Mouse (Mus musculus) forebrain, embryonic 12.5 days (tissue): Measurements from ENCODE around the gene Enpp3. TPM values are rescaled to one million over a fixed set of nuclear protein-coding genes. Genes with fewer than 3 reads are reported as not detected.

Experiments
- ATAC-seq: fragments of 200-750 bp; cut with Nextera tagmentation; 2 replicates; pipeline ENCODE4 v1.8.0; 2017; ENCODE audit warnings: moderate TSS enrichment; ENCODE audit not compliant: low FRiP score
- H3K27ac ChIP-seq: fragments of 300-500 bp; sonication (generic); 2 replicates; pipeline ENCODE4 v1.5.1; 2016; ENCODE audit warnings: mild to moderate bottlenecking
- H3K27me3 ChIP-seq: fragments of 300-500 bp; sonication (generic); 2 replicates; pipeline ENCODE4 v1.6.1; 2016; ENCODE audit warnings: mild to moderate bottlenecking
- H3K36me3 ChIP-seq: fragments of 300-500 bp; sonication (generic); replicated peaks from 2 replicates; pipeline ENCODE4 v1.6.1; 2016; ENCODE audit warnings: mild to moderate bottlenecking
- H3K4me1 ChIP-seq: fragments of 300-500 bp; sonication (generic); 2 replicates; pipeline ENCODE4 v1.6.1; 2016
- H3K4me2 ChIP-seq: fragments of 300-500 bp; sonication (generic); 2 replicates; pipeline ENCODE4 v1.6.1; 2016; ENCODE audit warnings: mild to moderate bottlenecking, moderate library complexity
- H3K4me3 ChIP-seq: fragments of 300-500 bp; sonication (generic); replicated peaks from 2 replicates; pipeline ENCODE4 v1.5.1; 2016; ENCODE audit warnings: mild to moderate bottlenecking
- H3K9ac ChIP-seq: fragments of 300-500 bp; sonication (generic); 2 replicates; pipeline ENCODE4 v1.6.1; 2016; ENCODE audit warnings: mild to moderate bottlenecking
- H3K9me3 ChIP-seq: fragments of 300-500 bp; sonication (generic); 2 replicates; pipeline ENCODE4 v1.6.1; 2016
- WGBS: fragments of 180-500 bp; shearing (Covaris S2); methylation state at CpG from one replicate; pipeline ENCODE4 v1.1.7; 2016; 5-methylcytosine and 5-hydroxymethylcytosine counted together
- polyA plus RNA-seq: library from polyadenylated mRNA; unstranded; fragments of >200 nt; fragmentation: Nextera tagmentation; extraction: Ambion mirVana; gene quantifications from 2 replicates; pipeline ENCODE4 v1.2.1, GENCODE M21; 2016

The Enpp3 gene
- polyA plus RNA-seq, 1 experiment from 2014 or later = 3.8 TPM

- ATAC-seq = no peak
- Histone ChIP-seq H3K27ac (no peak overlapping the region), H3K4me1 (peaks cover 23% of the 10 kb centered on the region), H3K4me2 (no peak overlapping the region), H3K27me3 (no peaks in the 10 kb centered on the region), H3K9ac (no peak overlapping the region), H3K36me3 (no peaks in the 10 kb centered on the region), H3K9me3 (no peaks in the 10 kb centered on the region), H3K4me3 (no peak overlapping the region)
- 79% methylated on average over 9 of the region's 9 CpGs for WGBS
Measured at GRCm38 (mm10) chr10:24832306-24832705, 10.3 kb downstream of the Enpp3 start.

- ATAC-seq = no peak
- Histone ChIP-seq H3K9ac (no peak overlapping the region), H3K4me3 (no peak overlapping the region), H3K27me3 (no peaks in the 10 kb centered on the region), H3K9me3 (no peaks in the 10 kb centered on the region), H3K4me2 (no peak overlapping the region), H3K27ac (no peak overlapping the region), H3K4me1 (peaks cover 21% of the 10 kb centered on the region), H3K36me3 (no peaks in the 10 kb centered on the region)
- WGBS = 74% methylated on average over 14 of the region's 15 CpGs
Measured at GRCm38 (mm10) chr10:24831377-24832095, 11.1 kb downstream of the Enpp3 start.

GRCm38 (mm10) chr10:24830448-24830847 is 12.2 kb downstream of the Enpp3 start:
- Histone ChIP-seq H3K27ac (no peak overlapping the region), H3K4me2 (no peak overlapping the region), H3K36me3 (no peaks in the 10 kb centered on the region), H3K9me3 (no peaks in the 10 kb centered on the region), H3K9ac (no peak overlapping the region), H3K4me3 (no peak overlapping the region), H3K27me3 (no peaks in the 10 kb centered on the region), H3K4me1 (peaks cover 17% of the 10 kb centered on the region)
- no peak for ATAC-seq
- WGBS = 86% methylated on average over 5 of the region's 5 CpGs

DNA sequence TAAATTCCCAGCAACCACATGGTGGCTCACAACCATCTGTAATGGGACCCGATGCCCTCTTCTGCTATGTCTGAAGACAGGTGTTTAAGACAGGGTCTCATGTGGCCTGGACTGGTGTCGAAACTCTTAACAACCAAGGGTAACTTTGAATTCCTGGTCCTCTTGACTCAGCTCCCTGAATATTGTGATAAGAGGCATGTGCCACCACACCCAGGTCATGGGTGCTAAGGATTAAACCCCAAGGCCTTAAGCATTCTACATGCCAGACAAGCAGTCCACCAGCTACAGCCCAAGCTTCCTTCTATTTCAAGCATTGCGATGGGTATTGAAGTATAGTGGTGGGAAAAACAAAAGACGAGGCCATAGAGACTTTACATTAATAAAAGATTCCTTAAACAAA is 14.5 kb downstream of the Enpp3 start:
- WGBS = 95% methylated on average over 4 of the region's 4 CpGs
- ATAC-seq = no peak
- H3K9ac ChIP-seq = no peak overlapping the region
- no peaks in the 10 kb centered on the region for H3K27me3 ChIP-seq
- no peaks in the 10 kb centered on the region for H3K9me3 ChIP-seq
- no peak overlapping the region for H3K4me3 ChIP-seq
- no peaks in the 10 kb centered on the region for H3K36me3 ChIP-seq
- peaks cover 7% of the 10 kb centered on the region for H3K4me1 ChIP-seq
- no peak overlapping the region for H3K27ac ChIP-seq
- H3K4me2 ChIP-seq = no peak overlapping the region

- no peaks in the 10 kb centered on the region for H3K36me3 ChIP-seq
- 13% methylated on average over 6 of the region's 6 CpGs for WGBS
- no peaks in the 10 kb centered on the region for H3K9me3 ChIP-seq
- H3K27ac ChIP-seq = no peak overlapping the region
- ATAC-seq = 0 out of 2 replicates have a peak, but pooled peaks have one; percentile 23
- H3K4me3 ChIP-seq = no peak overlapping the region
- H3K4me2 ChIP-seq = no peak overlapping the region
- H3K27me3 ChIP-seq = no peaks in the 10 kb centered on the region
- no peak overlapping the region for H3K9ac ChIP-seq
- H3K4me1 ChIP-seq = peaks cover 7% of the 10 kb centered on the region
Measured at GRCm38 (mm10) chr10:24826130-24826529, 16.5 kb downstream of the Enpp3 start.

DNA sequence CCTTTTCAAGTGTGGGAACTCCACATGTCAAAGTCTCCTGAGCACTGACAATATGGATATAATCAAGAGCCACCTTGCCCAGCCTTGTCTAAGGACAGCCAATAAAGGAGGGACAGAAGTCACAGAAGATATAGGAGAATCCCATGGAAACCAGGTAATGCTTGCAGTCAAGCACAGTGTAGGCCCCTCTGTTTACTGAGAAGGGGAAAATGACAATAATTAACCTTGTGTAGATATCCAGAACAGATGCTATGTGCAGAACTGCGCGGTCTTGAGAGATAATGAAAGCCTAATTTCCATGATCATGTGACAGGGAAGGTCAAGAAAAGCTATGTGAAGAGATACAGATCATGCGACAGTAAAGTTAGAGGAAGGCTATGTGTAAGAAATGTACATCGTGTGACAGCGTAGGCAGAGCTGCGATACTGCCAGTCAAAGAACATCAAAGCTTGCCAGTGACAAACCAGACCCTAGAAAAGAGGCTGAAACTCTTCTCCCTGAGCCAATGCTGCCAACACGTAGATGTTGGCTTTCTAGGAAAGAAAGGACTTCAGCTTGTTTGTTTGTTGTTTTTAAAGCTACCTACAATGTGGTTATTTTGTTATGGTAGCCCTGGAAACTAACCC is 17.1 kb downstream of the Enpp3 start:
- Histone ChIP-seq H3K9ac (no peak overlapping the region), H3K4me3 (no peak overlapping the region), H3K36me3 (no peaks in the 10 kb centered on the region), H3K4me2 (no peak overlapping the region), H3K27ac (no peak overlapping the region), H3K27me3 (no peaks in the 10 kb centered on the region), H3K4me1 (peaks cover 7% of the 10 kb centered on the region), H3K9me3 (no peaks in the 10 kb centered on the region)
- no peak for ATAC-seq
- 86% methylated on average over 7 of the region's 7 CpGs for WGBS

GRCm38 (mm10) chr10:24824621-24825020 is 18.0 kb downstream of the Enpp3 start:
- no peak overlapping the region for H3K4me3 ChIP-seq
- no peaks in the 10 kb centered on the region for H3K9me3 ChIP-seq
- ATAC-seq = no peak
- 83% methylated on average over 8 of the region's 8 CpGs for WGBS
- H3K27ac ChIP-seq = no peak overlapping the region
- H3K36me3 ChIP-seq = no peaks in the 10 kb centered on the region
- no peak overlapping the region for H3K9ac ChIP-seq
- H3K4me2 ChIP-seq = no peak overlapping the region
- no peaks in the 10 kb centered on the region for H3K27me3 ChIP-seq
- H3K4me1 ChIP-seq = peaks cover 7% of the 10 kb centered on the region

- H3K27ac ChIP-seq = no peak overlapping the region
- H3K4me2 ChIP-seq = no peak overlapping the region
- peaks cover 7% of the 10 kb centered on the region for H3K4me1 ChIP-seq
- no peaks in the 10 kb centered on the region for H3K36me3 ChIP-seq
- H3K9me3 ChIP-seq = no peaks in the 10 kb centered on the region
- no peak for ATAC-seq
- 87% methylated on average over 16 of the region's 16 CpGs for WGBS
- no peaks in the 10 kb centered on the region for H3K27me3 ChIP-seq
- no peak overlapping the region for H3K4me3 ChIP-seq
- no peak overlapping the region for H3K9ac ChIP-seq
Measured at GRCm38 (mm10) chr10:24823697-24824535, 18.7 kb downstream of the Enpp3 start.

DNA sequence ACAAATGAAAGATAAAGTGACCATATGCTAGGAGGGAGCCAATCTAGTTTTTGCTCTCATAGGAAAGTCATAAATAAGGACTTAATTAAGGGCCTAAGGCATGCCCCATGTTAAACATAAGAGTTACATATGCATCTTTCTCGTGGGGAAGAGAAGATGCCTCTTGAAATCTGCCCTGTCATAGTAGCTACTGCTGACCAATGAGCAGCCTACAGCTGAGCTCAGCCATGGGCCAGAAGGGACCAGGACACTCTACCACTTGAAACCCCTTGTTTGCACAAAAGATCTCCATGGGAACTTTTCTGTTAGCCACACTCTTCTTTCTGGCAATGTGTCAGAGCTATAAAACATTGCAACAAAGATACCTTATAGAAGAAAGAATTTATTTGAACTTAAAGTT is 19.4 kb downstream of the Enpp3 start:
- 59% methylated on average over 1 of the region's 1 CpGs for WGBS
- ATAC-seq = no peak
- H3K4me2 ChIP-seq = no peak overlapping the region
- H3K27ac ChIP-seq = no peak overlapping the region
- H3K36me3 ChIP-seq = no peaks in the 10 kb centered on the region
- no peak overlapping the region for H3K9ac ChIP-seq
- peaks cover 7% of the 10 kb centered on the region for H3K4me1 ChIP-seq
- no peaks in the 10 kb centered on the region for H3K9me3 ChIP-seq
- H3K4me3 ChIP-seq = no peak overlapping the region
- H3K27me3 ChIP-seq = no peaks in the 10 kb centered on the region

- H3K9me3 ChIP-seq = no peaks in the 10 kb centered on the region
- H3K27me3 ChIP-seq = no peaks in the 10 kb centered on the region
- peaks cover 7% of the 10 kb centered on the region for H3K4me1 ChIP-seq
- no peaks in the 10 kb centered on the region for H3K36me3 ChIP-seq
- H3K9ac ChIP-seq = no peak overlapping the region
- H3K4me3 ChIP-seq = no peak overlapping the region
- WGBS = 86% methylated on average over 1 of the region's 1 CpGs
- no peak for ATAC-seq
- no peak overlapping the region for H3K4me2 ChIP-seq
- no peak overlapping the region for H3K27ac ChIP-seq
Measured at GRCm38 (mm10) chr10:24822842-24823241, 19.8 kb downstream of the Enpp3 start.

GRCm38 (mm10) chr10:24821990-24822676 is 20.5 kb downstream of the Enpp3 start:
- Histone ChIP-seq H3K4me1 (peaks cover 7% of the 10 kb centered on the region), H3K36me3 (no peaks in the 10 kb centered on the region), H3K9me3 (no peaks in the 10 kb centered on the region), H3K27me3 (no peaks in the 10 kb centered on the region), H3K4me3 (no peak overlapping the region), H3K27ac (no peak overlapping the region), H3K9ac (no peak overlapping the region), H3K4me2 (no peak overlapping the region)
- ATAC-seq = no peak
- WGBS = 90% methylated on average over 4 of the region's 4 CpGs

- Histone ChIP-seq H3K9ac (no peak overlapping the region), H3K4me1 (no peaks in the 10 kb centered on the region), H3K36me3 (no peaks in the 10 kb centered on the region), H3K27me3 (no peaks in the 10 kb centered on the region), H3K9me3 (no peaks in the 10 kb centered on the region), H3K27ac (no peak overlapping the region), H3K4me2 (no peak overlapping the region), H3K4me3 (no peak overlapping the region)
- WGBS = 46% methylated on average over 3 of the region's 3 CpGs
- no peak for ATAC-seq
Measured at GRCm38 (mm10) chr10:24819526-24819925, 23.1 kb downstream of the Enpp3 start.
